Mouse (Mus musculus): Measurements from ENCODE around the gene Ubb. TPM values are rescaled to one million over a fixed set of nuclear protein-coding genes. Genes with fewer than 3 reads are reported as not detected.

Gene Ubb
- 1,000 to 10,000 TPM; 1,212 to 1,239 TPM for total RNA-seq (2023)

DNA sequence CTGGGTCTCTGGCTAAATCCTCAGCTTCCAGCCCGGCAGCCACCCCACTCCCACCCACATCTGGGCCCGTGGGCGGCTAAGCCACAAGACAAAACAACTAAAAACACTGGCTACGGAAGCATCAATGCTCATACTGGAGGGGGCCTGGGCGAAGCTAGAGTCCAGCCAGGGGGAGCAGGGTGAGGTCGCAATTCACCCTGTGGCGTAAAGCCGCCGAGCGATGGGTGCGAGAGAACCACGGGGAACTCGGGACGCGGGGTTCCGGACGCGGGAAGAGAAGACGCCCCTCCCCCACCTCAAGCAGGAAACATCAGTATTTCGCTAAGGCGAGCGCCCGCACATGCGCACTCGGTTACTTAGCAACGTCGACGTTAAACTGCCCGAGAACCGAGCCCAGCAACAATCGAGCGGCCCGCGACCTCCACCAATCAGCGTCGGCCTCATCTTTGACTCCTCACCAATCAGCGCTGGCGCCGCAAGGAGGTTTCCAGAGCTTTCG is at the start of gene Ubb:
Gene Ubb, plus strand, starts transcription at position 445 of the 499 bp plus-strand sequence.

DNA sequence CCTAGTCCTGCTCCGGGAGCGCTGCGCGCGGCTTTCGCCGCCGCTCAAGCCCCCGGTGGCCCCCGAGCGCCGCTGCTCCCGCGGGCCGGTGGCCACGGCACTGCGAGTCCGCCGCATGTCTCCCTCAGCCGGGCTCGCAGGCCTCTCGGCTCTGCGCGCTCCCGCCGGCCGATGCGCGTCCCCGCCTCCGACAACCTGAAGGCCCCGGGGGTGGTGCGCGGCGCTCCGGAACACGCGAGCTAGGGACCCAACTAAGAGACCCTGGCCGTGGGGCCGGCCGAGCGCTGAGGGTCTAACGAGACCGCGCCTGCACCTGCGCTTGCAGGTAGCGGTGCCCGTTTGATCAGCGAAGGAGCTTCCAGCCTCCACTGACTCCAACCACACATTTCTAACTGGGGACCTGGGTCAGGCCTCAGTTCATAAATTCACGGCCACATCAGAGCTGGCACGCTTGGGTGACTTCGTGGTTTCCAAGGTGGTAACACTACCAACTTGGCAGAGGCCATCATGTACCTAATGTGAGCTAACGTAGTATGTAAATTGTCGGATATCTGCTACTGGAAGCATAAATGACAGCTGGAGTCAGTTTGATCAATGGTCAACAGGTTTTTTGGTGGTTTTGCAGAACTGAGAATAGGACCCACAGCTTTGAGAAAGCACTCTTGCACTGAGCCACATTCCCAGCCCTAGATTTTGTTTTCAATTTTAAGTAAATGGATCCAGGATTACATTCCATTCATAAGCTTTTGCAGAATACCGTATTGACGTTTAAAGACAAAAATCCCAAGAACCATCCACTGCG is 11.7 kb upstream of the Ubb start, which contains the start of gene Cenpv:
Gene Cenpv, minus strand, starts transcription at position 173 of the 802 bp plus-strand sequence.

DNA sequence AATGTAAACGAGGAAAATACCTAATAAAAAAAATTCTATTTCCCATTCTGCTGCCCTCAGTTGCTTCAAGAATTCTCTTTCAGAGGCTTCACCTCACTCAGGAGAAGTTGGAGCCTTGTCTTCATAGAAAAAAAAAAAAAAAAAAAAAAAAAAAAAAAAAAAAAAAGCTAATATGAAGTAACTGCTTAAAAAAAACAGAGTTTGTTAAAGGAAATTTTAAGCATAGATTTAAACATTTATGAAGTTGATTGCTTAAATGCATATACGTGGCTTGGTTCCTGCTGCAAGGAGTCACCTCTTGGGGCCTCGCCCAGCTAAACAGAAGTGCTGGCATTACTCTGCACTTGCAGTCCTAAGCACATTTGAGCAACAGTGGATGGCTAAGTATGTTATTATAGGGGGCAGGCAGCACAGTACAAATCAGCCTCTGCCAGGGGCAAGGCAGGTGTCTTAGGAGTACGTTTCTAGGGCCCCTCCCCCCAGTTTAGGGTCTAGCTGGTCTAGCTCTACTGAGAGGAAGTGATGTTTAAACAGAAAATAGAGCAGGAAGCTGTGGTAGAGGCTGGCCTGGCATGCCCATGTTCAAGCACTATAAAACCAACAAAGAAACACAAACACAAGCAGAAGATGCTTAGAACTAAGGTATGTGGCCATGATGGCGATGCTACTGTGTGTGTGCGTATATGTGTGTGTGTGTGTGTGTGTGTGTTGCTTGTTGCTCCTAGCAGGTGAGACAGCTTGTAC is 23.2 kb downstream of the Ubb start, which contains the start of gene Trpv2:
Gene Trpv2, plus strand, starts transcription at position 528 of the 744 bp plus-strand sequence.

Other genes starting within 250 kb of the Ubb start
- 10 to 100 TPM in 1 of 2 experiments, 1 to 10 TPM in 1; 9.6 to 10.4 TPM for gene Pigl, start 92.7 kb upstream of the Ubb start, total RNA-seq (2023)
- 100 to 1,000 TPM; 437 to 472 TPM for gene Ncor1, start 92.6 kb upstream of the Ubb start, total RNA-seq (2023)
- gene Cenpv, start 11.9 kb upstream of the Ubb start, total RNA-seq (2023) = 1 to 10 TPM; 4.2 to 6.1 TPM
- 10 to 100 TPM; 50.0 to 50.1 TPM for gene Trpv2, start 23.3 kb downstream of the Ubb start, total RNA-seq (2023)
- gene Lrrc75a, start 97.4 kb downstream of the Ubb start, total RNA-seq (2023) = under 1 TPM; 0.64 to 0.80 TPM
- 10 to 100 TPM; 26.2 to 30.5 TPM for gene Mmgt2, start 97.5 kb downstream of the Ubb start, total RNA-seq (2023)
- 10 to 100 TPM; 15.0 to 17.8 TPM for gene Zfp287, start 180.7 kb downstream of the Ubb start, total RNA-seq (2023)
- gene Gm10428, start 201.9 kb downstream of the Ubb start, total RNA-seq (2023) = not detected
- gene Zfp286, start 238.3 kb downstream of the Ubb start, total RNA-seq (2023) = 1 to 10 TPM; 4.2 to 4.4 TPM

All from T-cell, adult 66 days (primary cell).